Mouse (Mus musculus) heart, adult 2 months (tissue): Measurements from ENCODE around the gene Tcl1b1.
"Not testable (repeated sequence)": the region's sequence is repeated elsewhere in the genome, so short reads cannot be mapped to it uniquely, and the experiment has no call there.

Source experiments
- CTCF ChIP-seq: fragments of 200-600 bp; IDR thresholded peaks from 2 replicates; pipeline ENCODE4 v1.8.1; 2022; ENCODE audit warnings: antibody characterized with exemption, mild to moderate bottlenecking, moderate library complexity
- POLR2A ChIP-seq: fragments of 200-500 bp; IDR thresholded peaks from 2 replicates; pipeline ENCODE4 v1.6.1; 2011; ENCODE audit warnings: mild to moderate bottlenecking, low read depth, low read length, control low read depth; ENCODE audit not compliant: insufficient read depth

DNA sequence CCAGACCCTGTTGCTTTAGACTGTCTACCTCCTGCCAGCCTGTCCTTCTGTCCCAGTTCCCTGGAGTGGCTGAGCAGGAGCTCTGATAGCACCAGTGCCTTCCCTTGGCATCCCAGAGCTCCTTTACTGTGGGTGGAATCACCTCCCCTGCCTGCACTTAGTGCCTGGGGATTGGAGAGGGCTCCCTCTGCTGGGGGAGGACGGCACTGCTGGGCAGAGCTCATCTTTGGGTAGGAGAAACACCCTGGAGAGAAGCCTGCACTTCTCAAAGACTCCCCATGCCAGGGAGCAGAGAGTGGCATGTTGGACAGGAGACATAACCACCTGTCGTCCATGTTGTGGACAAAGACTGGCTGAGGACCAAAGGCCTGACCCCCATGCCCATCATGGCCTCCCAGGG is 14.8 kb downstream of the Tcl1b1 start:
- TF ChIP-seq CTCF, result peak; percentile 54
- TF ChIP-seq POLR2A, result not testable (repeated sequence)
